Mouse (Mus musculus) small intestine, adult 2 months (tissue): ENCODE data around the gene Etv5. TPM values are rescaled to one million over a fixed set of nuclear protein-coding genes. Genes with fewer than 3 reads are reported as not detected.
"Not testable (repeated sequence)": the region's sequence is repeated elsewhere in the genome, so short reads cannot be mapped to it uniquely, and the experiment has no call there.

Experiments
- H3K27ac ChIP-seq: fragments of 200-500 bp; 2 replicates; pipeline ENCODE4 v1.5.1; 2012; ENCODE audit warnings: low read depth, low read length, control low read depth, inconsistent platforms; ENCODE audit not compliant: insufficient read depth
- H3K27me3 ChIP-seq: fragments of 200-500 bp; 2 replicates; pipeline ENCODE4 v1.6.1; 2012; ENCODE audit warnings: mild to moderate bottlenecking, moderate library complexity, low read length, inconsistent platforms; ENCODE audit not compliant: control insufficient read depth, insufficient read depth
- H3K36me3 ChIP-seq: fragments of 200-500 bp; 2 replicates; pipeline ENCODE4 v1.6.1; 2012; ENCODE audit warnings: mild to moderate bottlenecking, low read length, control low read depth, inconsistent platforms; ENCODE audit not compliant: control insufficient read depth, insufficient read depth
- H3K4me1 ChIP-seq: fragments of 200-500 bp; 2 replicates; pipeline ENCODE4 v1.6.1; 2012; ENCODE audit warnings: low read length, inconsistent platforms, mixed read lengths; ENCODE audit not compliant: control insufficient read depth, insufficient read depth, insufficient read length
- H3K4me3 ChIP-seq: fragments of 200-500 bp; 2 replicates; pipeline ENCODE4 v1.5.1; 2012; ENCODE audit warnings: low read depth, mild to moderate bottlenecking, control low read depth, inconsistent platforms, low read length, moderate library complexity
- CTCF ChIP-seq: fragments of 200-500 bp; IDR thresholded peaks from 2 replicates; pipeline ENCODE4 v1.5.1; 2012; ENCODE audit warnings: low read depth, mild to moderate bottlenecking, control low read depth, inconsistent platforms, low read length, moderate library complexity, mixed read lengths; ENCODE audit not compliant: insufficient replicate concordance, insufficient read length; ENCODE audit errors: extremely low read depth
- POLR2A ChIP-seq: fragments of 200-500 bp; IDR thresholded peaks from 2 replicates; pipeline ENCODE4 v1.6.1; 2012; ENCODE audit warnings: low read depth, mild to moderate bottlenecking, control low read depth, inconsistent platforms, low read length, moderate library complexity
- WGBS: fragments of 180-500 bp; shearing (Covaris S2); methylation state at CpG from one replicate; pipeline ENCODE4 v1.1.7; 2018; 5-methylcytosine and 5-hydroxymethylcytosine counted together
- polyA plus RNA-seq: library from polyadenylated mRNA; depleted of rRNA; stranded (reverse); fragments of >200 nt; gene quantifications from 2 replicates; pipeline ENCODE4 v1.2.3, GENCODE M21; 2012

Etv5 gene
- polyA plus RNA-seq, 1 experiment: 2.5 TPM

DNA sequence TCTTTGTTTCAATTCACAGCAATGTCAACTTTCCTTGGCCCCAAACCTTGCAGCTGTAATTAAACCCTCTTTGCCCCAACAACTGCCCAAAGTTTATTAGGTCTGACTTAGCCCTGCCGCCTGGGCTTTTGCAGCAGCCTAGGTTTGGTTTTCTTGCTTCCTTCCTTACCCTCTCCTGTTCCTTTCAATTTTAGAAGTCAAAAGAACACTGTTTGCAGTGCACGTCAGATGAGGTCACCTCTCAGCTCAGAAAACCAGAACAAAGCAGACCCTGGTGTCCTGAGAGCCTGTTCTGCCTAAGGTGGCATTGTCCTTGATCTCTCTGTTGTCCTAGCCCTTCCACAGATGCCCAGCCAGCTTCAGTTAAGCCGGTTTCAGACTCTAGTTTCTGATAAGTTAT, 61.8 kb downstream of the Etv5 start:
- WGBS: 39% methylated on average over 3 of the region's 3 CpGs
- H3K4me3 ChIP-seq: no peak overlapping the region
- no peaks in the 10 kb centered on the region for H3K4me1 ChIP-seq
- no peaks in the 10 kb centered on the region for H3K36me3 ChIP-seq
- H3K27ac ChIP-seq: no peak overlapping the region
- no peaks in the 10 kb centered on the region for H3K27me3 ChIP-seq
- no peak for TF ChIP-seq CTCF
- TF ChIP-seq POLR2A: no peak

DNA sequence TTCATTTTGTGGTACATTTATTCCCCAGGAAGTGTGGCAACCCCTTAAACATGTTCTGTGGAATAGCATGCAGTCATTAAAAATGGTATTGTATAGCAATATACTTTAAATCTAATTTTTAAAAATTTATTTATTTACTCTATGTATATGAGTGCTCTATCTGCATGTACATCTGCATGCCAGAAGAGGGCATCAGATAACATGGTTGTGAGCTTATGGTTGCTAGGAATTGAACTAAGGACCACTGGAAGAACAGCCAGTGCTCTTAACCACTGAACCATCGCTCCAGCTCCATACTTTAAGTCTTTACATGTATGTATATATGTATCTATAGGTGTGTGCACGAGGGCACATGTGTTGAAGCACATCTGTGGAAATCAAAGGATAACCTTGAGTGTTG, 64.6 kb downstream of the Etv5 start:
- 87% methylated on average over 2 of the region's 2 CpGs for WGBS

DNA sequence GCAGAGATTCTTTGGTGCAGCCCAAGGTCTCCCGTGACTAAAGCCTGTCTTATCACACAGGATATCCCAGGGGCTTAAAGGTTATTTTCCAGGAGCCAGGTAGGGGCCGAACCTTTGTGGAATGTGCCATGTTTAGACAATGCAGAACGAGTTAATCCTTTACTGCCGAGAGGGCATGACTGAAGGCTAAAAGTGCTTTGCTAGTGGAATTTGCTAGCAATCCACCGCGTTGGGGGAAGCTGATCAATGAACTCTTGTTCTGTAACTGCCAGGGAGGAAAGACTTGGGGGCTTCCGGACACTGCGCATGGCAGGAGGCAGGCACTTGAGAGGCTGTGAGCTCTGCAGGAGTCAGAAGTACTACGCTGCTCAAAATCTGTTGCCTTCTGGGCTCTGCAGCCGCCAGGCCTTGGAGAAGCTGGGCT, 66.8 kb downstream of the Etv5 start:
- TF ChIP-seq CTCF (no peak), POLR2A (no peak)
- Histone ChIP-seq H3K36me3 (no peaks in the 10 kb centered on the region), H3K27me3 (no peaks in the 10 kb centered on the region), H3K4me1 (no peaks in the 10 kb centered on the region), H3K4me3 (no peak overlapping the region), H3K27ac (no peak overlapping the region)
- WGBS: 43% methylated on average over 10 of the region's 10 CpGs

More for the DNA sequence above, 64.6 kb downstream of the Etv5 start:
- Histone ChIP-seq H3K4me3 (no peak overlapping the region), H3K27me3 (no peaks in the 10 kb centered on the region), H3K4me1 (no peaks in the 10 kb centered on the region), H3K36me3 (no peaks in the 10 kb centered on the region), H3K27ac (no peak overlapping the region)
- TF ChIP-seq POLR2A (no peak), CTCF (no peak)

DNA sequence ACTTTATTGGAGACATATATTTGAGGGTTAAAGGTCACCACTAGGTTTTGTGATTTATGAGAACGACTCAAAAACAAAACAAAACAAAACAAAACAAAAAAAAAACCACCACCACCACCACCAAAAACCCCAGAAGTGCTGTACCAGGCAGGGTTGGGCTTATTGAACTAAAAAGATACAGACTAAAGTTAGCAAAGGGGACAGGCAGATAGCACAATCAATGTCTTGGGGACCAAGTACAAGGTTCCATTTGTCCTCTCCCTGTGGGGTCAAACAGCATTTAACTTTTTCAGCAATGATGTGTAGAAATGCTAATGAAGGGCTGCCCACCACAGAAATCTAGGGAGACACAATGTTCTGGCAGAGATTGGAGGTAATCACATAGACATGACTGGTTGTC, 67.3 kb downstream of the Etv5 start:
- H3K27me3 ChIP-seq: no peaks in the 10 kb centered on the region
- no peak for TF ChIP-seq CTCF
- no peak for TF ChIP-seq POLR2A
- H3K4me1 ChIP-seq: no peaks in the 10 kb centered on the region
- H3K36me3 ChIP-seq: no peaks in the 10 kb centered on the region
- 51% methylated on average over 1 of the region's 1 CpGs for WGBS
- H3K27ac ChIP-seq: no peak overlapping the region
- H3K4me3 ChIP-seq: no peak overlapping the region

DNA sequence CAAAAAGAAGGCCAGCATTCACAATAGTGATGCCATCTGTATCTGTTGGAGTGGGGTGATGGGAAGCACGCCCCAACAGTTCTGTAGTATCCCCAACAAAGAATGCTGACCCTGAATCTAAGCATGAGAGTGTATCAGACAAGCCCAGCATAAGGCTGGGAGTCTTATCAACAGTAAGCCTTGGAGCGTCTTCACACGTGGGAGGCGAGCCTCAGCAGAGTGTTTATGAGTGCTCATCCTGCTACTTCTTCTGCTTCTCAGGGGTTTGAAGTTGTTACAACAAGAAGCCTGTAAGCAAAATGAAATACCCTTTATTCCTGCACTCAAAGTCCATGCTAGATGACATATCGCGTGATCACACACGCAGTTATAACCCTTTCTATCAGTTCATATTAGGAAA, 72.4 kb downstream of the Etv5 start:
- H3K36me3 ChIP-seq: no peaks in the 10 kb centered on the region
- 88% methylated on average over 7 of the region's 7 CpGs for WGBS
- no peaks in the 10 kb centered on the region for H3K27me3 ChIP-seq
- H3K27ac ChIP-seq: no peak overlapping the region
- no peaks in the 10 kb centered on the region for H3K4me1 ChIP-seq
- no peak for TF ChIP-seq CTCF
- no peak for TF ChIP-seq POLR2A
- H3K4me3 ChIP-seq: no peak overlapping the region

DNA sequence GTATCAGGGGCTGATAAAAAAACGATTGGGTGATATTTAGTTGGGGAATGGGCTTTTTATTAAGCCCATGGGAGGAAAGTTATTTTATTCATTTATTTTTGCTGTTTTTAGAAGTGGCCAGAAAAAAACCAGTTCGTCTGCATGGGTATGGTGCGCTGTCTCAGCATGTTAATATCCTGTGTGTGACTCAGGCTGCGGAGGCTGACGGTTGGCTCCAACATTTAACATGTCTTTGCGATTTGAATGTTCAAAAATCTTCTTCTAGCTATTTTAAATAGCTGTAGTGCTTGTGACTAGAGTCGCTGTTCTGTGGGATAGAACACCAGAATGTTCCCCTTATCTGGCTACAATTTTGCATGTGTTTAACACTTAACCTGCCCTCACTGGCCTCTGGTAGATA, 73.5 kb downstream of the Etv5 start:
- no peak overlapping the region for H3K27ac ChIP-seq
- WGBS: 81% methylated on average over 7 of the region's 7 CpGs
- H3K4me3 ChIP-seq: no peak overlapping the region
- TF ChIP-seq POLR2A (no peak), CTCF (no peak)
- H3K36me3 ChIP-seq: no peaks in the 10 kb centered on the region
- H3K27me3 ChIP-seq: no peaks in the 10 kb centered on the region
- no peaks in the 10 kb centered on the region for H3K4me1 ChIP-seq

DNA sequence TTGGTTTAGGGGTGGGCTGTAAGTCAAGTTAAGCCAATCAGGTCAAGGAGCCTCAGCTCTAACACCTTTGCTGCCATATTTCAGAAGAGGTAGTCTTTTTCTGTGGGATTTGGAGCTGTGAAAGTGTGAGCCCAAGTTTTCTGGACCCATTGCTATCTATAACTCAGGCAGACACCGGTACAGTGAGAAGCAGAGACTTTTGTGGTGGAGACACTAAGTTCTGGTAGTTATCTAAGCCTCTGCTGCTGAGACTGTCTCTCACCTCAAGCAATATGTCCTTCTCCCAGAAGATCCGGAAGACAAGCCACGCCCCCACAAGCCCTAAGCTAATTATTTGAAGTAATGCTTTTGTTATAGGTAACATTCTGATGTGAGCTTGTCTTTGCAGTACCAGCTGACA, 73.9 kb downstream of the Etv5 start:
- Histone ChIP-seq H3K27ac (no peak overlapping the region), H3K36me3 (no peaks in the 10 kb centered on the region), H3K27me3 (no peaks in the 10 kb centered on the region), H3K4me3 (no peak overlapping the region), H3K4me1 (no peaks in the 10 kb centered on the region)
- WGBS: 61% methylated on average over 3 of the region's 3 CpGs
- no peak for TF ChIP-seq CTCF
- TF ChIP-seq POLR2A: no peak

DNA sequence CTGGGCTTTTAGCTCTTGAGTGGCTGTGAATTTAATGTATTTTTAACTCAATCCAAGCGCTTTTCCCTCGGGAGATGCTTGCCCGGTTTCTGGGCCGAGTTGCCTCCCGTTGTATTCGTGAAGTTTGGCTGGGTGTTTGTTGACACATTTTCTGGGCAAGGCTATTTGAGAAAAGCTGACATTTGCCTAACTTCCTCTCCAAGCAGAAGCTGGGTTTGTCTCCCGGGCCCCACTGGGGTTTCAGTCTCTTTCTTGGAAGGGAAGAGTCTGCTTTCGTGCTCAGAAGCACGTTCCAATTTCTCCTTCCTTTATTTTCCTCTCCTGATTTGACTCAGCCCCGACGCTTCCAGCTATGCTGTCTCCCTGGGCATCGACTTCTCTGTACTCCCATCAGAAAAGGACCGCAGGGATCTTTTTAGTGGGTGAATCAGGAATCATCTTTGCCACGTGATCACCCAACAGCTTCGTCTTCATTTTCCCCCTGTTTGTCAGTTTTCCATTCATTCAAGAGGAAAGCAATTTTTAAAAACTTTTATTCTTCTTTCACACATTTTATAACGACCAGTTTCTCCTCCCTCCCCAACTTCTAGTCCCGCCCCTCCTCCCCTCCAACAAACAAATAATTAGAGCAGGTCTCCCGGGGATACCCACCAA, 80.7 kb downstream of the Etv5 start:
- peak overlapping the region; percentile 26; the same call in 1 of the 2 replicates for H3K27ac ChIP-seq
- no peaks in the 10 kb centered on the region for H3K4me1 ChIP-seq
- no peak overlapping the region for H3K4me3 ChIP-seq
- no peaks in the 10 kb centered on the region for H3K36me3 ChIP-seq
- no peaks in the 10 kb centered on the region for H3K27me3 ChIP-seq
- WGBS: 22% methylated on average over 18 of the region's 18 CpGs
- no peak for TF ChIP-seq CTCF
- no peak for TF ChIP-seq POLR2A

DNA sequence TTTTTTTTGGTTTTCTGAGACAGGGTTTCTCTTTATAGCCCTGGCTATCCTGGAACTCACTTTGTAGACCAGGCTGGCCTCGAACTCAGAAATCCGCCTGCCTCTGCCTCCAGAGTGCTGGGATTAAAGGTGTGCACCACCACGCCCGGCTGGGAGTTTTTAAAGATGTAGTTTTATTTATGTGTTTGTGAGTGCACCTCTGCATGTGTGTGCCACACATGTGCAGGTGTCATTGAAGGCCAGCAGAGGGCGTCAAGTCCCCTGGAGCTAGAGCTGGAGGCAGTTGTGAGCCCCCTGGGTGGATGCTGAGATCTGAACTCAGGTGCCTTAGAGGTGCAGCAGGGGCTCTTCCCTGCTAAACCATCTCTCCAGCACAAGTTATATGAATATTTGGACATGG, 85.3 kb downstream of the Etv5 start:
- WGBS: 90% methylated on average over 5 of the region's 5 CpGs
- H3K36me3 ChIP-seq, H3K27ac ChIP-seq, H3K4me1 ChIP-seq, H3K4me3 ChIP-seq, H3K27me3 ChIP-seq: not testable (repeated sequence)
